Mouse (Mus musculus): ENCODE measurements at regions not wholly inside any gene's neighbourhood (a gene's known extent, or its start where the extent isn't known, plus 50 kb on each side); places are given as distances from the start of the nearest gene placed in this dataset.

DNA sequence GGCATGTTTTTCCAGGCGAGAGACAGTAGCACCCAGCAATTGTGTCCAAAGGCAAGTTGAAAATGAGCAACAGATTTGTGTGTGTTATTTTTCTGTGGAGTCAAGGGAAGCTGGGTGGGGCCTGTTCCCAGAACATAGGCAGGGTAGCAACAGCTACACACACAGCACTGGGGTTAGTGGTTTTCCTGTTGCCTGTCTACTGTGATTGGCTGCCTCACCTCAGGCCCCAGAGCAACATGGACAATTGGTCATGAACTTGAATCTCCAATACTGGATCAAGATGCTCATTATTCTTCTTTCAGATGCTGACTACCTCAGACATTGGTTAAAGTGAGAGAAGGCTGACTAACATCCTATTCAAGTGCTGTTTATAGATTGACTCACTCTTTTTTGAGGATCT, 188.9 kb downstream of the Gm5426 start:
- no peak for DNase-seq

- DNase-seq = no peak
Measured at GRCm38 (mm10) chr10:96330639-96331487, 194.5 kb downstream of the Gm5426 start.

DNA sequence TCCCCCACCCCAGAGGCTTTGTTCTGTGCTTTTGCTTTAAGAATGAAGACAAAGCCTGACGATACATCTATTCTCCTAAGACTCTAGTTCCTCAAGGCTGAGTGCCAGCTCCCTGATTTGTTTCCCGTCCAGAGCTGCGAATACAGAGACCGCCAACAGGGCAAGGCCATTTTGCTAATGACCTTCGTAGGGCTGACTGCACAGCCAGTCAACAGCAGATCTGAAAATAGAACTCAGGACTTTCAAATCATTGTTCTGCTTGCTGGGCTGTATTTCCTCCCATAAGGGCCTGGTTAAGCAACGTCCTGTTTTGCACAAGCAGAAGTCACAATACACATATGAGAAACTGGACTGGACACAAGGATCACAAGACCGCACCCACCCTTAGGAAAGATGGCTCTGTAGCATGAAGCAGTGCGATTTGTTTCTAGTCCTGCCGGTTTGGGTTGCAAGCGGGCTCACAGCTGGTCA, 196.4 kb downstream of the Gm5426 start:
- peak; percentile 85 to 86 for DNase-seq

- peak; percentile 8 to 22 for DNase-seq
Measured at GRCm38 (mm10) chr10:96333224-96333623, 196.8 kb downstream of the Gm5426 start.

GRCm38 (mm10) chr10:96336271-96336670, 199.9 kb downstream of the Gm5426 start:
- DNase-seq = no peak

GRCm38 (mm10) chr10:96337088-96337666, 200.8 kb downstream of the Gm5426 start:
- DNase-seq = no peak

DNA sequence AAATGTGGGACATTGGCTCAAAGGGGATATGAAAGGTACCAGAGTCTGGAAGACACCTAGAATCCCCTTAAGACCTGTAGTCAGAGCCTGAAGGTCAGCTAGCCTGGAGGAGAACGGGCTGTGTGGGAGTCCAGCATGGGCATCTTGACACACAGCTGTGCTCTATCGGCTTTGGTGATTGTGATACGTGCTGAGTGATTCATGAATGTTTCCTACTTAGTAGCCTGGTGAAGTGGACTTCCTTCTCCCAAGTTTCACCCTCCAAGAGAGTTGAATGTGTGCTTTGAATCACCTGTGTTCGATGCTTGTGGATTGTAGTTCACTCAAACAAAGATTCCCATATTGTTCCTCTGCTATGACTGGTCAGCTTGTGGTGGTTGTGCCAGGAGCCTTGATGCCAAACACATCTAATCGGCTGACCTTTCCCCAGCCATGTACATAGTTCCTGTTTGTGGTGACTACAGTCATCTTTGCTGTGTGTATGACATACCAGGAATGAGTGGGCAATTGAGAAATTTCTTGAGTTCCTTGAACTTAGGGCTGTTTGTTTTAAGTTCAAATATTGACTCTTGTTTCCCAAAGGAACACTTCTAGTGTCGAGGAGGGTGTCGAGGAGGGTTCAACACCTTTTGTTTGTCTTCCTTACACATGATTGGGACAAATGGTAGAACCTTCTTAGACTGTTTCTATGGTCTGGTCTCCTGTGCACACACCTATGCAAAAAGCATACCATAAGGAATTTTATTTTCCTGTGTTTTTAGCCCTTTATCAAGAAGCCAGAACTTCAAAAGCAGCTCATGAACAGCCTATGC, 201.6 kb downstream of the Gm5426 start:
- peak in 1 of 2 experiments; percentile 44 for DNase-seq

DNA sequence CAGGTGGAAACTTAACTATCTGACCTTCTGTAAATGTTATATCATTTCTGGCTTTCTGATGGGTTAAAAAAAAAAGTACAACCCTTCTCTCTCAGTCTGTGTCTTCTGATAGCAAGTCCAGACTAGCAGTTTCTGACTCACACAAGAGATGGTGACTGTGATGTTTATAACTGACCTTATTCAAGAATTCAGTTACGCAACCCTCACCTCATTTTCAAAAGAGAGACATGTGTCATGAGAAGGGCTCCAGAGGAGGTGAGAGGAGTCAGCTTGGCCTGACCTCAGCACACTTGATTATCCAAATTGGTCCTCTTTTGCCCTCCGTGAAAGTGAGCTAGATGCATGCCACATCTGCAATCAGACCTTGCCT, 202.2 kb downstream of the Gm5426 start:
- DNase-seq = peak in 1 of 2 experiments; percentile 13

GRCm38 (mm10) chr10:96342476-96342875, 206.1 kb downstream of the Gm5426 start:
- DNase-seq = no peak

GRCm38 (mm10) chr10:96343666-96344065, 207.3 kb downstream of the Gm5426 start:
- DNase-seq = no peak

DNA sequence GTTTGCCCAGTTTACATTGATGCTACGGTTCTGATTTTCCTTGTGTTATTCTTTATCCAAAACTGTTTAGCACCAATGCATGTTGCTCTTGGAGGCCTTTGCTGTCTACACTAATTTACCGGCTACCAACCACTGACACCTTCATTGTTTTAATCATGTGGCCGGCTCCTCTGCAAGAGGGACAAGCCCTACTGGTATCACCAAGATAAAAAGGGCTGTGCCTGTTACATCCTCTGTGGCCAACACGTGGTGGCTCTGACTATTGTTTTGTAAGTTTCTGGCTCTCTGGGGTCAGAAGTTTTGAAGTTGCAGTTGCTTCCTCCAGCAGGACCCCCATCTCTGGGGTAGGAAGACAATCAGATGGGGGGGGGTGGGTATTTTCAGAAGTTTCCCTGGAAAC, 214.3 kb downstream of the Gm5426 start:
- DNase-seq = no peak

- DNase-seq = no peak
Measured at GRCm38 (mm10) chr10:96351320-96351719, 214.9 kb downstream of the Gm5426 start.

DNA sequence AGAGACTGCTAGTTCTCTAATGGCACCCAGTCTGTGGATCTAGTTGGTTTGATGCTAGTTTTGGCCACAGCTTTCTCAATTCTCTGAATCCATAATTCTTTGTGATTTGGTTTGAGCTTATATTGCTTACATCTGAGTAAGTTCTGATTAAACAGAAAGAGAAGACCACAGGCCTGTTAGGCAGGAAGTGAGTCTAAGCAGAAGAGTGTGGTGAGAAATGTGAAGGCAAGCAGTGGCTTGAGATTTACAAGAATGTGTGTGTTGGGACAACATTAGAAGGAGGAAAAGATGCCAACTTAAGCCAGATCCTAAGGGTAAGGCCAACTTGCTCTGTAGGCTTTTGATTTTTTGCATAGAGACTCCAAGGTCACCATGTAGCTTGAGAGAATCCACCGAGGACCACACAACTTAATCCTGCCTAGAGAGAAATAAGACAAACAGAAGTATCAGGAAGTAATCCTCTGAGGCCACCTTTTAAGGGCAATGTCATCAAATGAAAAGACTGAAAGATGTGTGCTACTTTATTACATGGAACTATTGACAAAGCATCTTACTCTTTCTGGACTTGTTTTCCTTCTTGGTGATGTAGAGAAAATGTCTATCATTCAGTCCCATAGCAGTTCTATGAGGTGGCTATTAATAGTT, 220.7 kb downstream of the Gm5426 start:
- no peak for DNase-seq

- no peak for DNase-seq
Measured at GRCm38 (mm10) chr10:96357632-96358031, 221.2 kb downstream of the Gm5426 start.

DNA sequence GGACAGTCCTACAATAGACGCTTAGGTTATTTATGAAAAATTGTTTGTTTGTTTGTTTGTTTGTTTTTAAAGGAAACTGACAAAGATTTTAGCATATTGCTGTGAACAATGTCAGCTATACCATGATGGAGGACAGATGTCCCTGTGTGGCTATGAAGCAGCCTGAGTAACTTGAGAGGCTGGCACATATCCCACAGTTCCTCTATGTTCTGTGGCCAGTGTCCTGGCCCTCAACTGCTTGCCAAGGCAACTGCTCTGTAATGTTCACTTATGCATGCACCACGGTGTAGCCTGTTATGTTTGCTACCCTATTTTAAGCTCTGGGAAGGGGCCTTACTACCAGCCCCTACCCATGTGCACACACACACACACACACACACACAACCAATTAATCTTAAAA, 222.6 kb downstream of the Gm5426 start:
- no peak for DNase-seq

- DNase-seq = no peak
Measured at GRCm38 (mm10) chr10:96362211-96362610, 225.8 kb downstream of the Gm5426 start.

GRCm38 (mm10) chr10:96363867-96364266, 227.5 kb downstream of the Gm5426 start:
- no peak for DNase-seq

GRCm38 (mm10) chr10:96365101-96365500, 228.7 kb downstream of the Gm5426 start:
- no peak for DNase-seq

GRCm38 (mm10) chr10:96366871-96367270, 230.5 kb downstream of the Gm5426 start:
- DNase-seq = no peak

GRCm38 (mm10) chr10:96370547-96371320, 234.3 kb downstream of the Gm5426 start:
- peak in 1 of 2 experiments; percentile 12 for DNase-seq

GRCm38 (mm10) chr10:96371321-96371653, 234.9 kb downstream of the Gm5426 start:
- no peak for DNase-seq
